Mouse (Mus musculus) heart, postnatal 0 days (tissue): ENCODE data around the gene Cyth1.

Experiments used
- CTCF ChIP-seq: IDR thresholded peaks from 2 replicates; pipeline ENCODE4 v1.5.1; 2016; ENCODE audit warnings: antibody characterized with exemption, control low read depth, low read depth
- EP300 ChIP-seq: IDR thresholded peaks from 2 replicates; pipeline ENCODE4 v1.6.1; 2016; ENCODE audit warnings: antibody characterized with exemption, low read depth

DNA sequence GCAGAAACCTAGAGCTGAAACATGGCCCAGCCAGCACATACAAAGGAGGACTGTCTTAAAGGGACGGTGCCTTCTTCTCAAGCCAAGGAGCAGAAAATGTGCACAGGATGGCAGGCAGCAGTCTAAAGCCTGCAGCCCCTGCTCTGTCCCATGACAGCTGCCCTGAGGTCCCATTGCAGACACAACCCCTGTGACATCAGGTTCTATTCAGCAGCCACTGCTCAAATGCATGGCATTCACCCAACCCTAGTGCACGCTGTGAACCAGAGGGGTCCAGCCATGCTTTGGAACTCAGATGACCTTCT is 50.1 kb downstream of the Cyth1 start:
- TF ChIP-seq CTCF (no peak), EP300 (no peak)
